Mouse (Mus musculus) cerebellum, adult 2 months (tissue): ENCODE data around the gene Trim75. TPM values are rescaled to one million over a fixed set of nuclear protein-coding genes. Genes with fewer than 3 reads are reported as not detected.
A peak's percentile ranks its signal among the peaks of the same experiment; 100 is the strongest.

Experiments used
- DNase-seq, 2 experiments: peaks; one replicate each; pipeline ENCODE4 v3.0.0; 2021
- H3K27ac ChIP-seq: fragments of 200-500 bp; 2 replicates; pipeline ENCODE4 v1.5.1; 2012; ENCODE audit warnings: low read length, control low read depth, inconsistent platforms; ENCODE audit not compliant: insufficient read depth
- H3K27me3 ChIP-seq: fragments of 200-500 bp; 2 replicates; pipeline ENCODE4 v1.6.1; 2012; ENCODE audit warnings: inconsistent platforms, mild to moderate bottlenecking, low read length, moderate library complexity; ENCODE audit not compliant: control insufficient read depth, insufficient read depth
- H3K4me1 ChIP-seq: fragments of 200-500 bp; 2 replicates; pipeline ENCODE4 v1.6.1; 2011; ENCODE audit warnings: low read length; ENCODE audit not compliant: control insufficient read depth, insufficient read depth
- H3K4me3 ChIP-seq: fragments of 200-500 bp; replicated peaks from 2 replicates; pipeline ENCODE3; 2011; ENCODE audit warnings: mild to moderate bottlenecking, low read depth, low read length, control low read depth; ENCODE audit not compliant: insufficient read depth
- CTCF ChIP-seq: fragments of 200-500 bp; IDR thresholded peaks from 2 replicates; pipeline ENCODE4 v1.5.1; 2011; ENCODE audit warnings: low read depth, mild to moderate bottlenecking, control low read depth, low read length, moderate library complexity, borderline replicate concordance; ENCODE audit not compliant: insufficient read depth
- POLR2A ChIP-seq: fragments of 200-500 bp; IDR thresholded peaks from 2 replicates; pipeline ENCODE4 v1.6.1; 2011; ENCODE audit warnings: low read length, control low read depth, borderline replicate concordance; ENCODE audit not compliant: insufficient read depth
- WGBS: fragments of 180-500 bp; shearing (Covaris S2); methylation state at CpG from one replicate; pipeline ENCODE4 v1.1.7; 2018; 5-methylcytosine and 5-hydroxymethylcytosine counted together
- polyA plus RNA-seq: library from polyadenylated mRNA; depleted of rRNA; stranded (reverse); fragments of >200 nt; gene quantifications from 2 replicates; pipeline ENCODE4 v1.2.3, GENCODE M21; 2012; rRNA removed

Trim75 gene
- polyA plus RNA-seq, 1 experiment: not detected

GRCm38 (mm10) chr8:64942946-64943345, 44.7 kb downstream of the Trim75 start:
- peaks cover 2% of the 10 kb centered on the region; the same call in 1 of the 2 replicates for H3K4me1 ChIP-seq

GRCm38 (mm10) chr8:64941495-64941894, 46.1 kb downstream of the Trim75 start:
- H3K27ac ChIP-seq: no peak overlapping the region
- peak overlapping the region; percentile 21 for H3K4me3 ChIP-seq
- H3K4me1 ChIP-seq: 0 out of 2 replicates have a peak, but pooled peaks cover 2% of the 10 kb centered on the region
- WGBS: 1% methylated on average over 9 of the region's 9 CpGs
- peak; percentile 74 to 89 for DNase-seq
- H3K27me3 ChIP-seq: no peaks in the 10 kb centered on the region
- TF ChIP-seq CTCF: peak; percentile 87; the same call in 1 of the 2 replicates
- TF ChIP-seq POLR2A: no peak

More at GRCm38 (mm10) chr8:64942946-64943345, 44.7 kb downstream of the Trim75 start:
- H3K27ac ChIP-seq: no peak overlapping the region
- TF ChIP-seq CTCF (no peak), POLR2A (no peak)
- DNase-seq: no peak
- no peak overlapping the region for H3K4me3 ChIP-seq
- WGBS: 41% methylated on average over 5 of the region's 5 CpGs
- H3K27me3 ChIP-seq: no peaks in the 10 kb centered on the region

GRCm38 (mm10) chr8:64941019-64941418, 46.6 kb downstream of the Trim75 start:
- H3K27ac ChIP-seq: no peak overlapping the region
- TF ChIP-seq POLR2A (no peak), CTCF (no peak)
- H3K4me1 ChIP-seq: 0 out of 2 replicates have a peak, but pooled peaks cover 2% of the 10 kb centered on the region
- H3K4me3 ChIP-seq: no peak overlapping the region
- H3K27me3 ChIP-seq: no peaks in the 10 kb centered on the region
- 57% methylated on average over 8 of the region's 8 CpGs for WGBS
- DNase-seq: no peak

- no peak for TF ChIP-seq CTCF
- no peak for TF ChIP-seq POLR2A
- Histone ChIP-seq H3K4me1 (no peaks in the 10 kb centered on the region), H3K4me3 (no peak overlapping the region), H3K27me3 (no peaks in the 10 kb centered on the region), H3K27ac (no peak overlapping the region)
- 73% methylated on average over 3 of the region's 3 CpGs for WGBS
- DNase-seq: no peak
These were observed 52.6 kb downstream of the Trim75 start for GRCm38 (mm10) chr8:64934997-64935396.

Other genes starting within 250 kb of the Trim75 start
- 58.4 and 73.5 TPM in 2 replicates for gene Klhl2, start 137.8 kb downstream of the Trim75 start, polyA plus RNA-seq
- 42.8 and 48.4 TPM in 2 replicates for gene Tmem192, start 40.6 kb downstream of the Trim75 start, polyA plus RNA-seq
- not detected in 2 replicates for gene Trim61, start 30.7 kb upstream of the Trim75 start, polyA plus RNA-seq
- gene Trim60, start 30.8 kb upstream of the Trim75 start, polyA plus RNA-seq: not detected in 2 replicates
- not detected in 2 replicates for gene Apela, start 49.5 kb upstream of the Trim75 start, polyA plus RNA-seq
- gene Gm10663, start 87.2 kb upstream of the Trim75 start, polyA plus RNA-seq: not detected in 2 replicates
- gene BC030870, start 141.7 kb upstream of the Trim75 start, polyA plus RNA-seq: not detected in 2 replicates